Mouse (Mus musculus) C2C12 (cell line): ENCODE results near the gene Cds1. TPM values are rescaled to one million over a fixed set of nuclear protein-coding genes. Genes with fewer than 3 reads are reported as not detected.

Experiments used
- H3K27me3 ChIP-seq: one replicate; pipeline ENCODE4 v1.6.1; 2011; ENCODE audit not compliant: control insufficient read depth, insufficient read depth, insufficient read length
- H3K36me3 ChIP-seq: one replicate; pipeline ENCODE4 v1.6.1; 2011; ENCODE audit not compliant: control insufficient read depth, insufficient read depth
- H3K4me3 ChIP-seq: one replicate; pipeline ENCODE4 v1.5.1; 2011; ENCODE audit warnings: mild to moderate bottlenecking, control low read depth; ENCODE audit not compliant: poor library complexity, insufficient read depth, severe bottlenecking
- H3K79me2 ChIP-seq: one replicate; pipeline ENCODE4 v1.6.1; 2011; ENCODE audit not compliant: control insufficient read depth, insufficient read depth
- H3K79me3 ChIP-seq: one replicate; pipeline ENCODE4 v1.6.1; 2011; ENCODE audit warnings: low read depth, control low read depth
- H3ac ChIP-seq: one replicate; pipeline ENCODE3; 2011; ENCODE audit warnings: low read depth; ENCODE audit not compliant: control insufficient read depth, insufficient read length
- CEBPB ChIP-seq: IDR thresholded peaks from one replicate; pipeline ENCODE4 v1.6.1; 2011; ENCODE audit warnings: low read depth, mild to moderate bottlenecking, control low read depth, moderate library complexity
- CTCF ChIP-seq: IDR thresholded peaks from one replicate; pipeline ENCODE4 v1.5.1; 2011; ENCODE audit not compliant: control insufficient read depth, insufficient read depth, insufficient read length
- FOSL1 ChIP-seq: IDR thresholded peaks from one replicate; pipeline ENCODE4 v1.8.0; 2011; ENCODE audit warnings: mild to moderate bottlenecking, low read length; ENCODE audit not compliant: poor library complexity, insufficient read depth, severe bottlenecking
- MAX ChIP-seq: IDR thresholded peaks from one replicate; pipeline ENCODE4 v1.6.1; 2011; ENCODE audit warnings: mild to moderate bottlenecking, control low read depth
- MYOD1 ChIP-seq: IDR thresholded peaks from one replicate; pipeline ENCODE4 v1.6.1; 2011; ENCODE audit warnings: low read depth; ENCODE audit not compliant: control insufficient read depth, insufficient read length
- MYOG ChIP-seq: IDR thresholded peaks from one replicate; pipeline ENCODE4 v1.6.1; 2011; ENCODE audit not compliant: control insufficient read depth, insufficient read length; ENCODE audit errors: extremely low read depth
- USF1 ChIP-seq: IDR thresholded peaks from one replicate; pipeline ENCODE4 v1.6.1; 2011; ENCODE audit warnings: low read depth, mild to moderate bottlenecking, control low read depth, moderate library complexity
- polyA plus RNA-seq: library from polyadenylated mRNA; unstranded; fragments of >200 nt; fragmentation: generic; extraction: Trizol; gene quantifications from one replicate; pipeline ENCODE4 v1.2.1, GENCODE M21; 2012; ENCODE audit warnings: missing spikeins

Gene Cds1
- polyA plus RNA-seq, 1 experiment, result not detected

DNA sequence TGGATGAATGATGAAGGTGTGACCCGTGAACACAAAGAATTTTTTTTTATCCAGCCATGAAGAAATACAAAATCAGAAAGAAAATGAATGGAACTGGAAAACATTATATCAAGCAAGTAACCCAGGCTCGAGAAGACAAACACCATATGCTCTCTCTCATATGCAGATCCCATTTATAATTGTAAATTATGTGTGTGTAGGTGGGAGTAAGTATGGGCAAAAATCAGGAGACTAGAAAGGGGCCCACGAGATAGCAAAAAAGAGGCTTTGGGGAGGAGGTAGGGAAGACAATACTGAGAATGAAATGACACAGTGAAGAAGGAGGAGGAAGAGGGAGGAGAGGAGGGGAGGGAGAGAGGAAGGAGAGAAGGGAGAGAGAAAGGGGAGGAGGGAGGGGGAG lies 27.6 kb upstream of the Cds1 start:
- Histone ChIP-seq H3K4me3 (no peak overlapping the region), H3K36me3 (no peaks in the 10 kb centered on the region), H3ac (no peak overlapping the region), H3K79me2 (no peaks in the 10 kb centered on the region), H3K27me3 (no peaks in the 10 kb centered on the region), H3K79me3 (no peaks in the 10 kb centered on the region)
- TF ChIP-seq CTCF (no peak), CEBPB (no peak), MYOD1 (no peak), FOSL1 (no peak), USF1 (no peak), MAX (no peak)

DNA sequence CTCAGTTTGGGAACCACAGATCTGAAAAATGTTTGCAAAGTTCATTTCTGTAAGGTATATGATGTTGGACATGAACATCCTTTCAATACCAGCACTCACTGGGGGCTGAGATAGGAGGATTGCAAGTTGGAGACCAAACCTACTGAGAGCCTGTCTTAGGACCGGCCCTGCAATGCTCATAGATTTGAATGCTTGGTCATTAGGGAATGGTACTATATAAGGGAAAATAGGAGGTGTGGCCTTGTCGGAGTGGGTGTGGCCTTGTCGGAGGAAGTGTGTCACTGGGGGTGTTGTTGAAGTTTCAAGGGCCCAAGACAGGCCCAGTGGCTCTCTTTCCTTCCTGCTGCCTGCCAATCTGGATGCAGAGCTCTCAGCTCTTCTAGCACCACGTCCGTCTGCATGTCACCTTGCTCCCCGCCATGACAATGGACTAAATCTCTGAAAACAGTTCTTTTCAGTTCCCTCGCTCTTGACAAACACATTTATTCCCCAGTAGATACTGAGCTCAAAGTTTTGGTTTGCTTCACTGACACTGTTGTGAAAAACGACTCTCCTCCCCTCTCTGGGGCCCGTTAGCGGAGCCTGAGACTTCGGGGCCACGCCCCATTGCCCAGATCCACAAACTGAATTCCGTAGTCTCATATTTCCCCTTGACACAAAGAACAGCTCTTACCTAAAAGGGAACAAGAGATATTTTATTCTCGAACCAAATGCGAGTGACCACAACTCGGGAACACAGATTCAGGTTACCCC lies 24.3 kb upstream of the Cds1 start:
- no peak overlapping the region for H3ac ChIP-seq
- H3K36me3 ChIP-seq, result no peaks in the 10 kb centered on the region
- H3K4me3 ChIP-seq, result no peak overlapping the region
- H3K79me3 ChIP-seq, result no peaks in the 10 kb centered on the region
- TF ChIP-seq CEBPB, result no peak
- no peak for TF ChIP-seq MYOG
- TF ChIP-seq MAX, result no peak
- no peak for TF ChIP-seq CTCF
- TF ChIP-seq USF1, result no peak
- TF ChIP-seq FOSL1, result no peak
- no peak for TF ChIP-seq MYOD1
- no peaks in the 10 kb centered on the region for H3K27me3 ChIP-seq
- H3K79me2 ChIP-seq, result no peaks in the 10 kb centered on the region

DNA sequence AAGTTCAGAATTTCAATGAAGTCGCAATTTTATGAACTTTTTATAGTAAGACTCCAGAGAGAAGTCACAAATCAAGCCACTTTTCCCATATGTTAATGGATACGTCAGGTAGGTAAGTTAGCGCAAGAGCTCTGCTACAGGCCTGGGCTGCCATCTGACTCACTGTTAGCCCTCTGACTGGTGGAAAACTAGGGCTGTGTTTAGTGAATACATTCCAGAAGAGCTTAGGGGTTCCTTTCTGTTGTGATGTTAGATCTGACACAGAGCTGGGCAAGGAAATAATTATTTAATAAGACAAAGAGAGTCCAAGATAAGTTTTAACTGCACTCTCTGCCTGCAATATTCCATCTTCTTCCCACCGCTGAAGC lies 23.7 kb upstream of the Cds1 start:
- no peak for TF ChIP-seq FOSL1
- Histone ChIP-seq H3K4me3 (no peak overlapping the region), H3K27me3 (no peaks in the 10 kb centered on the region), H3K36me3 (no peaks in the 10 kb centered on the region), H3K79me3 (no peaks in the 10 kb centered on the region), H3K79me2 (no peaks in the 10 kb centered on the region), H3ac (no peak overlapping the region)

DNA sequence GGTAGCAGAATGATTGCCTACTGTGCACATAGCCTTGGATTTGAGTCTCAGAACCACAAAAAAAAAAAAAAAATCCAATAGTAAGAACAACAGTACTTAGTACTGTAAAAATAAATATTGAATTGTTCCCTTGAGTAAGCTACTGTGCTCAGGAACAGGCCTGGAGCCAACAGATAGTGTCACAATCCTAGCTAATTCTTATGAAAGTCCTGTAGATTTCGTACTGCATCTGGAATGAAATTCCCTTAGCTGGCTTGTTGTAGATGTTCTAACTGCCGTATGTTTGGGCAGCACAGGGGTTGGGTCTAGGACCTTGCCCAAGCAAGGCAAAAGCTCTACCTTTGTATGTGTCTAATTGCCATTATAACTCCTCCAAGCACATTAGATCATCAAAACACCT lies 22.9 kb upstream of the Cds1 start:
- TF ChIP-seq MYOD1, result no peak
- TF ChIP-seq CTCF, result no peak
- TF ChIP-seq MAX, result no peak
- TF ChIP-seq USF1, result no peak
- no peak for TF ChIP-seq MYOG
- no peak for TF ChIP-seq CEBPB
- no peaks in the 10 kb centered on the region for H3K36me3 ChIP-seq

DNA sequence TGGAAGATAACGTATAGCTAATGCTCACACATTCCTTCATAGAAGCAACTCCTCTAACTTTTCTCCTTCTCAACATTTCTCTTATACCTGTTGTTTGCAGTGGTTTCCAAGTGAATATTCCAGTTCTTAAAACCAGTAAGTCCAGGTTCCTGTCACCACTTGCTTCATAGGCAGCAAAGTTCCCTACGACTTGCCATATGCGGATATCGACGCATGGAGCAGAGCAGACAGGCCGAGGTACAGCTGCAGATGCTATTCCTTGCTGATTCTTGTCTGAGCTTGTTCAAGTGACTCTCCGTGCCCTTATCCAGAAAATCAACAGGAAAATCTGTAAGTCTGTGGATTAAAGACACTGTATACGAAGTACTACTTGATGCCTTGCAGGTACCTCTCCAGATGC lies 22.5 kb upstream of the Cds1 start:
- no peak for TF ChIP-seq MYOD1
- no peak for TF ChIP-seq USF1
- no peak for TF ChIP-seq MYOG
- no peak for TF ChIP-seq CTCF
- no peak for TF ChIP-seq MAX
- TF ChIP-seq FOSL1, result no peak
- no peak for TF ChIP-seq CEBPB
- H3K79me2 ChIP-seq, result no peaks in the 10 kb centered on the region
- H3K79me3 ChIP-seq, result no peaks in the 10 kb centered on the region
- no peaks in the 10 kb centered on the region for H3K27me3 ChIP-seq
- H3ac ChIP-seq, result no peak overlapping the region
- H3K4me3 ChIP-seq, result no peak overlapping the region
- H3K36me3 ChIP-seq, result no peaks in the 10 kb centered on the region

More for the DNA sequence above, 22.9 kb upstream of the Cds1 start:
- no peaks in the 10 kb centered on the region for H3K27me3 ChIP-seq
- H3ac ChIP-seq, result no peak overlapping the region
- no peaks in the 10 kb centered on the region for H3K79me2 ChIP-seq
- H3K4me3 ChIP-seq, result no peak overlapping the region
- H3K79me3 ChIP-seq, result no peaks in the 10 kb centered on the region

DNA sequence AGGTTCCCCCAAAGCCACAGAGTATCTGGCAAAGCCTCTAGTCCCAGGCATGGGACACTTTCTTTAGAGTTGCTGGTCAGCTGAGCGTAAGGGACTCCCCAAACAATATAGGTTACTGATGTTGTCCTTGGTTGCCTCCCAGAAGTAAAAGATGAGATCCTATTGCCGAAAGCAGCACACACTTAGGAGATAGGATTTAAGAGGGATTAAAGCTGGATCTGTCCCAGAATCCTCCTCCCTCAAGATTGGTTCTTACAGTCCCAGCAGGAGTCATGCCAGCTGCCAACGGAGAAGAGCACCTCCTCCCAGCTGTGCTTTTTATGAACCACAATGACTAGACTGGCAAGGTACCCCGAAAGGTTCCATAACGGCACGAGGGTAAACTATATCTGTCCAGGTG lies 20.0 kb upstream of the Cds1 start:
- no peaks in the 10 kb centered on the region for H3K79me2 ChIP-seq
- no peaks in the 10 kb centered on the region for H3K79me3 ChIP-seq
- TF ChIP-seq CEBPB, result no peak
- TF ChIP-seq MYOD1, result no peak
- no peak for TF ChIP-seq MAX
- TF ChIP-seq MYOG, result no peak
- TF ChIP-seq CTCF, result no peak
- TF ChIP-seq USF1, result no peak
- TF ChIP-seq FOSL1, result no peak
- no peaks in the 10 kb centered on the region for H3K27me3 ChIP-seq
- no peak overlapping the region for H3K4me3 ChIP-seq
- H3ac ChIP-seq, result no peak overlapping the region
- no peaks in the 10 kb centered on the region for H3K36me3 ChIP-seq
